Mouse (Mus musculus): Measurements from ENCODE around the gene Xrra1. TPM values are rescaled to one million over a fixed set of nuclear protein-coding genes. Genes with fewer than 3 reads are reported as not detected.
"Not testable (repeated sequence)": the region's sequence is repeated elsewhere in the genome, so short reads cannot be mapped to it uniquely, and the experiment has no call there.

Gene Xrra1
- polyA plus RNA-seq, 1 experiment from 2014 or later = 0.37 TPM

GRCm38 (mm10) chr7:99940669-99941068 is 81.8 kb downstream of the Xrra1 start:
- Histone ChIP-seq H3K9ac (ENCODE audit: low read depth, low read length) (no peak overlapping the region), H3K9me3 (ENCODE audit: control insufficient read depth, low read length) (no peaks in the 10 kb centered on the region), H3K4me3 (ENCODE audit: low read depth, low read length) (no peak overlapping the region), H3K27me3 (ENCODE audit: control insufficient read depth, insufficient read depth, low read length) (no peaks in the 10 kb centered on the region), H3K4me1 (replicated peaks; ENCODE audit: control insufficient read depth, insufficient read depth, low read length) (no peaks in the 10 kb centered on the region), H3K27ac (ENCODE audit: low read depth, low read length) (no peak overlapping the region), H3K36me3 (ENCODE audit: control insufficient read depth, insufficient read depth, low read length) (peaks cover 6% of the 10 kb centered on the region; the same call in 1 of the 2 replicates), H3K4me2 (replicated peaks; ENCODE audit: low read depth, low read length) (no peak overlapping the region)
- 96% methylated on average over 1 of the region's 1 CpGs for WGBS
- ATAC-seq (ENCODE audit: low FRiP score) (no peak), DNase-seq (ENCODE audit: low spot score) (no peak)

DNA sequence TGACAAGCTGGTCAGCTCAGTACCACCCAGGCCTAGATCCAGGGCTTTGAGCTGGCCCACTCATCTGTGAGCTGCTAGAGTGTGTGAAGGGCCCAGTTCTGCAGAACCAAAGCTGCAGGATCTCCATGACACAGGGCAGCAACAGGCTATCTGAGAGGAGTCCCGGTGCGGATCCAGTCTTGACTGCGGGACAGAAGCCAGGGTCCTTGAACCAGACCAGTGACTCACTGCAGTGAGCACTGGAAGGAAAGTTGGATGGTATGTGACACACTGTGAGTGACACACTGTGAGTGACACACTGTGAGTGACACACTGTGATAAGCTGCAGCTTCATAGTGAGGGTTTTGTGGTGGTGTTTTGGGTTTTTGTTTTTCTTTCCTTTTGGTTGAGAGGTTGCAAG is 85.6 kb downstream of the Xrra1 start:
- DNase-seq (ENCODE audit: low spot score) (no peak), ATAC-seq (ENCODE audit: low FRiP score) (no peak)
- H3K9ac ChIP-seq (ENCODE audit: low read depth, low read length) = no peak overlapping the region
- H3K9me3 ChIP-seq (ENCODE audit: control insufficient read depth, low read length) = no peaks in the 10 kb centered on the region
- 95% methylated on average over 3 of the region's 3 CpGs for WGBS
- no peaks in the 10 kb centered on the region for H3K4me1 ChIP-seq (replicated peaks; ENCODE audit: control insufficient read depth, insufficient read depth, low read length)
- no peaks in the 10 kb centered on the region for H3K27me3 ChIP-seq (ENCODE audit: control insufficient read depth, insufficient read depth, low read length)
- H3K4me2 ChIP-seq (replicated peaks; ENCODE audit: low read depth, low read length) = no peak overlapping the region
- no peak overlapping the region for H3K4me3 ChIP-seq (ENCODE audit: low read depth, low read length)
- no peak overlapping the region for H3K27ac ChIP-seq (ENCODE audit: low read depth, low read length)
- peaks cover 6% of the 10 kb centered on the region; the same call in 1 of the 2 replicates for H3K36me3 ChIP-seq (ENCODE audit: control insufficient read depth, insufficient read depth, low read length)

GRCm38 (mm10) chr7:99945012-99945411 is 86.1 kb downstream of the Xrra1 start:
- H3K27me3 ChIP-seq (ENCODE audit: control insufficient read depth, insufficient read depth, low read length); ATAC-seq (ENCODE audit: low FRiP score); H3K36me3 ChIP-seq (ENCODE audit: control insufficient read depth, insufficient read depth, low read length); H3K9ac ChIP-seq (ENCODE audit: low read depth, low read length); H3K9me3 ChIP-seq (ENCODE audit: control insufficient read depth, low read length); H3K4me3 ChIP-seq (ENCODE audit: low read depth, low read length); H3K4me2 ChIP-seq (replicated peaks; ENCODE audit: low read depth, low read length); H3K4me1 ChIP-seq (replicated peaks; ENCODE audit: control insufficient read depth, insufficient read depth, low read length); H3K27ac ChIP-seq (ENCODE audit: low read depth, low read length); DNase-seq (ENCODE audit: low spot score): not testable (repeated sequence)
- 94% methylated on average over 22 of the region's 22 CpGs for WGBS

DNA sequence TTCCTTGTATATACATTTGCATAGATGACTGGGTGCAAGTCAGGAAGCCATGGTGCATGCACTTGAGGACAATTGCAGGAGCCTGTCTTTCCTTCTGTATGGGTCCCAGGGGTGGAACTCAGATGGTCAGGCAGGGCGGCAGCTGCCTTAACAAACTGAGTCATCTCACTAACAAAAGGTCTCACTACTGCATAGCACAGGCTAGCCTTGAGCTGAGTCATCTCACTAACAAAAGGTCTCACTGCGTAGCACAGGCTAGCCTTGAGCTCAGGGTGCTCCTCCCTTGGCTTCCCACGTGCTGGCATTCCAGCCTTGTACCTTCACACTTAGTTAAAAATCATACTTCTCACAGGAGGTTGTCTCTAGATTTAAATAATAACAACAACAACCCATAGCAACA is 87.0 kb downstream of the Xrra1 start:
- peaks cover 3% of the 10 kb centered on the region; the same call in 1 of the 2 replicates for H3K36me3 ChIP-seq (ENCODE audit: control insufficient read depth, insufficient read depth, low read length)
- no peak for ATAC-seq (ENCODE audit: low FRiP score)
- no peaks in the 10 kb centered on the region for H3K4me1 ChIP-seq (replicated peaks; ENCODE audit: control insufficient read depth, insufficient read depth, low read length)
- H3K9me3 ChIP-seq (ENCODE audit: control insufficient read depth, low read length) = no peaks in the 10 kb centered on the region
- no peak overlapping the region for H3K27ac ChIP-seq (ENCODE audit: low read depth, low read length)
- WGBS = 95% methylated on average over 3 of the region's 3 CpGs
- H3K9ac ChIP-seq (ENCODE audit: low read depth, low read length) = no peak overlapping the region
- DNase-seq (ENCODE audit: low spot score) = no peak
- H3K4me2 ChIP-seq (replicated peaks; ENCODE audit: low read depth, low read length) = no peak overlapping the region
- no peak overlapping the region for H3K4me3 ChIP-seq (ENCODE audit: low read depth, low read length)
- no peaks in the 10 kb centered on the region for H3K27me3 ChIP-seq (ENCODE audit: control insufficient read depth, insufficient read depth, low read length)

DNA sequence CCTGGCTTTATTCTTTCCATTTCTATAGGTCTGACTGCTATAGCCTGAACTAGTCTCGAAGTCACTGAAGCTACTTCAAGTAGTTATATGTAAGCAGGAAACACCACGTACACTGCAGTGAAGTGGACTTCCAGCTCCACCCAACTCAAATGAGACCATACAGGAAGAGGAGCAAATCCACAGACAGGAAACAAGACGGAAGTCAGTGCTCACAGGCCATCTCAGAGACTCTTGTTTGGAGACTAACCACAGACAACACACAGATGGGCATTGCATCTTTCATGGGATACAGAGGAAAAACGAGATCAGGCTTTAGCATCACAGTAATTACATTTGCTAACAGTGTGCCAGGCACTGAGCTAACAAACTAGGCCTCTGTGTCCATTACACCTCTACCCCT is 87.4 kb downstream of the Xrra1 start:
- 93% methylated on average over 4 of the region's 4 CpGs for WGBS

GRCm38 (mm10) chr7:99947329-99947728 is 88.4 kb downstream of the Xrra1 start:
- WGBS = 94% methylated on average over 9 of the region's 9 CpGs
- ATAC-seq (ENCODE audit: low FRiP score) (no peak), DNase-seq (ENCODE audit: low spot score) (no peak)
- Histone ChIP-seq H3K36me3 (ENCODE audit: control insufficient read depth, insufficient read depth, low read length) (peaks cover 3% of the 10 kb centered on the region; the same call in 1 of the 2 replicates), H3K4me1 (replicated peaks; ENCODE audit: control insufficient read depth, insufficient read depth, low read length) (no peaks in the 10 kb centered on the region), H3K9ac (ENCODE audit: low read depth, low read length) (no peak overlapping the region), H3K4me3 (ENCODE audit: low read depth, low read length) (no peak overlapping the region), H3K27me3 (ENCODE audit: control insufficient read depth, insufficient read depth, low read length) (no peaks in the 10 kb centered on the region), H3K27ac (ENCODE audit: low read depth, low read length) (no peak overlapping the region), H3K9me3 (ENCODE audit: control insufficient read depth, low read length) (no peaks in the 10 kb centered on the region), H3K4me2 (replicated peaks; ENCODE audit: low read depth, low read length) (no peak overlapping the region)

More for the DNA sequence above, 87.4 kb downstream of the Xrra1 start:
- no peaks in the 10 kb centered on the region for H3K9me3 ChIP-seq (ENCODE audit: control insufficient read depth, low read length)
- H3K4me2 ChIP-seq (replicated peaks; ENCODE audit: low read depth, low read length) = no peak overlapping the region
- no peak overlapping the region for H3K4me3 ChIP-seq (ENCODE audit: low read depth, low read length)
- ATAC-seq (ENCODE audit: low FRiP score) = no peak
- H3K4me1 ChIP-seq (replicated peaks; ENCODE audit: control insufficient read depth, insufficient read depth, low read length) = no peaks in the 10 kb centered on the region
- no peak overlapping the region for H3K27ac ChIP-seq (ENCODE audit: low read depth, low read length)
- no peak overlapping the region for H3K9ac ChIP-seq (ENCODE audit: low read depth, low read length)
- no peak for DNase-seq (ENCODE audit: low spot score)
- no peaks in the 10 kb centered on the region for H3K27me3 ChIP-seq (ENCODE audit: control insufficient read depth, insufficient read depth, low read length)
- peaks cover 3% of the 10 kb centered on the region; the same call in 1 of the 2 replicates for H3K36me3 ChIP-seq (ENCODE audit: control insufficient read depth, insufficient read depth, low read length)

GRCm38 (mm10) chr7:99953442-99954098 is 94.7 kb downstream of the Xrra1 start:
- H3K4me1 ChIP-seq (replicated peaks; ENCODE audit: control insufficient read depth, insufficient read depth, low read length) = no peaks in the 10 kb centered on the region
- H3K4me3 ChIP-seq (ENCODE audit: low read depth, low read length) = no peak overlapping the region
- no peaks in the 10 kb centered on the region for H3K9me3 ChIP-seq (ENCODE audit: control insufficient read depth, low read length)
- H3K36me3 ChIP-seq (ENCODE audit: control insufficient read depth, insufficient read depth, low read length) = no peaks in the 10 kb centered on the region
- DNase-seq (ENCODE audit: low spot score) (no peak), ATAC-seq (ENCODE audit: low FRiP score) (no peak)
- H3K4me2 ChIP-seq (replicated peaks; ENCODE audit: low read depth, low read length) = no peak overlapping the region
- 94% methylated on average over 6 of the region's 6 CpGs for WGBS
- no peak overlapping the region for H3K27ac ChIP-seq (ENCODE audit: low read depth, low read length)
- H3K9ac ChIP-seq (ENCODE audit: low read depth, low read length) = no peak overlapping the region
- no peaks in the 10 kb centered on the region for H3K27me3 ChIP-seq (ENCODE audit: control insufficient read depth, insufficient read depth, low read length)

DNA sequence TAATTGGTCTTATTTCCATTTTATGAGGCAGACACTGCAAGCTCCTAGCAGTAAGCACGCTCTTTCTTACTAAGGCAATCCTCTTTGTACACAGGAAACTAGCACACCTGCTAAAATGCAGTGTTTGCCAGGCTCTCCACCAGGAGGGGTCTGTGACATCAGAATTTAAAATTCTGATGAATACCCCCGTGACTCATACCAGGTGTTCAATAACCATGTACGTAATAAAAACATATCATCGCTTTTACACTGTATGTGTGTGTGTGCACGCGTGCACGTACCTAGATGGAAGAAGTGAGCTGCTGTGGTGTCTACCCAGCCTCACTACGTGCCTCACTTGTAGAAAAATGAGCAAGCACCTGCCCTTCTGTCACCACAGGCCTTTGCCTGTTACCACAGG is 95.3 kb downstream of the Xrra1 start:
- no peaks in the 10 kb centered on the region for H3K9me3 ChIP-seq (ENCODE audit: control insufficient read depth, low read length)
- no peak overlapping the region for H3K4me2 ChIP-seq (replicated peaks; ENCODE audit: low read depth, low read length)
- H3K9ac ChIP-seq (ENCODE audit: low read depth, low read length) = no peak overlapping the region
- no peak for DNase-seq (ENCODE audit: low spot score)
- H3K4me1 ChIP-seq (replicated peaks; ENCODE audit: control insufficient read depth, insufficient read depth, low read length) = no peaks in the 10 kb centered on the region
- no peaks in the 10 kb centered on the region for H3K27me3 ChIP-seq (ENCODE audit: control insufficient read depth, insufficient read depth, low read length)
- no peaks in the 10 kb centered on the region for H3K36me3 ChIP-seq (ENCODE audit: control insufficient read depth, insufficient read depth, low read length)
- WGBS = 96% methylated on average over 8 of the region's 8 CpGs
- no peak overlapping the region for H3K4me3 ChIP-seq (ENCODE audit: low read depth, low read length)
- no peak overlapping the region for H3K27ac ChIP-seq (ENCODE audit: low read depth, low read length)
- no peak for ATAC-seq (ENCODE audit: low FRiP score)

DNA sequence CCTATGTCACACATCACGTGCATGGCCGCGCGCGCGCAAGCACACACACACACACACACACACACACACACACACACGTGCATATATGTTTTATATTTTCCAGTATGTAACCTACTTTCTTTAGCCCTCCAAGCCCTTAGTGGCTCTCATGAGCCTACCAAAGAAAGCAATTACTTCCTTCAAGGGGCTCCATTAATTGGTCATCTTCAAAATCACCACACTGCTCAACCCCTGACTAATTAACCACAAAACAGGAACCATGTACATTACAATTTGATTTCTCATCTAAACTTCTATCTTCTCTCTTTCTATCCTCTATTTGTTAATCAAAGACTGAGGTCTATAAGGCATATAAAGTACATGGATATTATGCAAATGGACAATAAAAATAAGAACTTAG is 97.2 kb downstream of the Xrra1 start:
- Histone ChIP-seq H3K4me3 (ENCODE audit: low read depth, low read length) (no peak overlapping the region), H3K4me1 (replicated peaks; ENCODE audit: control insufficient read depth, insufficient read depth, low read length) (no peaks in the 10 kb centered on the region), H3K4me2 (replicated peaks; ENCODE audit: low read depth, low read length) (no peak overlapping the region), H3K36me3 (ENCODE audit: control insufficient read depth, insufficient read depth, low read length) (no peaks in the 10 kb centered on the region), H3K9ac (ENCODE audit: low read depth, low read length) (no peak overlapping the region), H3K27me3 (ENCODE audit: control insufficient read depth, insufficient read depth, low read length) (no peaks in the 10 kb centered on the region), H3K27ac (ENCODE audit: low read depth, low read length) (no peak overlapping the region), H3K9me3 (ENCODE audit: control insufficient read depth, low read length) (no peaks in the 10 kb centered on the region)
- WGBS = 97% methylated on average over 7 of the region's 7 CpGs
- ATAC-seq (ENCODE audit: low FRiP score) (no peak), DNase-seq (ENCODE audit: low spot score) (no peak)

Measured in hindbrain, embryonic 11.5 days (tissue).